Mouse (Mus musculus) midbrain, embryonic 11.5 days (tissue): Measurements from ENCODE around the gene Tsc22d2. TPM values are rescaled to one million over a fixed set of nuclear protein-coding genes. Genes with fewer than 3 reads are reported as not detected.

Experiments
- ATAC-seq: fragments of 200-750 bp; cut with Nextera tagmentation; 2 replicates; pipeline ENCODE4 v1.8.0; 2017; ENCODE audit warnings: moderate TSS enrichment, moderate library complexity; ENCODE audit not compliant: low FRiP score
- DNase-seq: peaks from one replicate; pipeline ENCODE4 v3.0.0; 2015; ENCODE audit warnings: low spot score; ENCODE audit errors: missing footprints
- H3K27ac ChIP-seq: fragments of 300-500 bp; sonication (generic); 2 replicates; pipeline ENCODE4 v1.5.1; 2014; ENCODE audit warnings: low read depth, low read length
- H3K27me3 ChIP-seq: fragments of 300-500 bp; sonication (generic); 2 replicates; pipeline ENCODE4 v1.6.1; 2014; ENCODE audit warnings: mild to moderate bottlenecking, low read length, moderate library complexity, mixed read lengths; ENCODE audit not compliant: control insufficient read depth, insufficient read depth
- H3K36me3 ChIP-seq: fragments of 300-500 bp; sonication (generic); 2 replicates; pipeline ENCODE4 v1.6.1; 2014; ENCODE audit warnings: mild to moderate bottlenecking, low read length, moderate library complexity, mixed read lengths; ENCODE audit not compliant: control insufficient read depth, insufficient read depth
- H3K4me1 ChIP-seq: fragments of 300-500 bp; sonication (generic); 2 replicates; pipeline ENCODE4 v1.6.1; 2014; ENCODE audit warnings: low read length; ENCODE audit not compliant: control insufficient read depth, insufficient read depth
- H3K4me2 ChIP-seq: fragments of 300-500 bp; sonication (generic); 2 replicates; pipeline ENCODE4 v1.6.1; 2014; ENCODE audit warnings: mild to moderate bottlenecking, moderate library complexity
- H3K4me3 ChIP-seq: fragments of 300-500 bp; sonication (generic); 2 replicates; pipeline ENCODE4 v1.5.1; 2014; ENCODE audit warnings: low read depth, low read length
- H3K9ac ChIP-seq: fragments of 300-500 bp; sonication (generic); 2 replicates; pipeline ENCODE4 v1.6.1; 2014; ENCODE audit warnings: low read length
- H3K9me3 ChIP-seq: fragments of 300-500 bp; sonication (generic); 2 replicates; pipeline ENCODE4 v1.6.1; 2016; ENCODE audit warnings: low read length; ENCODE audit not compliant: control insufficient read depth
- WGBS: fragments of 180-500 bp; shearing (Covaris S2); extraction: QIAGEN DNeasy Blood & Tissue Kit; methylation state at CpG from one replicate; pipeline ENCODE4 v1.1.7; 2014; 5-methylcytosine and 5-hydroxymethylcytosine counted together
- polyA plus RNA-seq: library from polyadenylated mRNA; unstranded; fragments of >200 nt; fragmentation: Nextera tagmentation; extraction: Ambion mirVana; gene quantifications from 2 replicates; pipeline ENCODE4 v1.2.1, GENCODE M21; 2014

The Tsc22d2 gene
- polyA plus RNA-seq, 1 experiment from 2014 or later = 11.6 TPM

GRCm38 (mm10) chr3:58501961-58502360, 87.4 kb downstream of the Tsc22d2 start:
- Histone ChIP-seq H3K27ac (no peak overlapping the region), H3K36me3 (no peaks in the 10 kb centered on the region; the same call in 1 of the 2 replicates), H3K9me3 (no peaks in the 10 kb centered on the region), H3K4me2 (no peak overlapping the region), H3K27me3 (no peaks in the 10 kb centered on the region), H3K9ac (no peak overlapping the region), H3K4me1 (no peaks in the 10 kb centered on the region), H3K4me3 (no peak overlapping the region)
- no peak for ATAC-seq
- 69% methylated on average over 2 of the region's 2 CpGs for WGBS
- DNase-seq = no peak

GRCm38 (mm10) chr3:58503720-58504333, 89.3 kb downstream of the Tsc22d2 start:
- H3K4me3 ChIP-seq = no peak overlapping the region
- no peaks in the 10 kb centered on the region for H3K27me3 ChIP-seq
- DNase-seq = no peak
- H3K4me1 ChIP-seq = no peaks in the 10 kb centered on the region
- H3K36me3 ChIP-seq = no peaks in the 10 kb centered on the region; the same call in 1 of the 2 replicates
- H3K4me2 ChIP-seq = no peak overlapping the region
- H3K9me3 ChIP-seq = no peaks in the 10 kb centered on the region
- ATAC-seq = no peak
- H3K27ac ChIP-seq = no peak overlapping the region
- WGBS = 46% methylated on average over 3 of the region's 3 CpGs
- no peak overlapping the region for H3K9ac ChIP-seq

GRCm38 (mm10) chr3:58504676-58505075, 90.2 kb downstream of the Tsc22d2 start:
- ATAC-seq (no peak), DNase-seq (no peak)
- Histone ChIP-seq H3K9me3 (no peaks in the 10 kb centered on the region), H3K27me3 (no peaks in the 10 kb centered on the region), H3K4me3 (no peak overlapping the region), H3K9ac (no peak overlapping the region), H3K4me2 (no peak overlapping the region), H3K27ac (no peak overlapping the region), H3K36me3 (no peaks in the 10 kb centered on the region; the same call in 1 of the 2 replicates), H3K4me1 (no peaks in the 10 kb centered on the region)

- DNase-seq = no peak
- 90% methylated on average over 7 of the region's 7 CpGs for WGBS
- no peak overlapping the region for H3K4me2 ChIP-seq
These were observed 93.7 kb downstream of the Tsc22d2 start for GRCm38 (mm10) chr3:58508020-58508750.

GRCm38 (mm10) chr3:58511581-58511980, 97.1 kb downstream of the Tsc22d2 start:
- H3K27ac ChIP-seq = no peak overlapping the region
- no peak for ATAC-seq
- no peaks in the 10 kb centered on the region for H3K27me3 ChIP-seq
- no peaks in the 10 kb centered on the region for H3K4me1 ChIP-seq
- no peak overlapping the region for H3K4me3 ChIP-seq
- H3K36me3 ChIP-seq = no peaks in the 10 kb centered on the region
- DNase-seq = no peak
- no peaks in the 10 kb centered on the region for H3K9me3 ChIP-seq
- H3K4me2 ChIP-seq = no peak overlapping the region
- H3K9ac ChIP-seq = no peak overlapping the region

More at GRCm38 (mm10) chr3:58508020-58508750, 93.7 kb downstream of the Tsc22d2 start:
- H3K9ac ChIP-seq = no peak overlapping the region
- no peaks in the 10 kb centered on the region for H3K36me3 ChIP-seq
- no peaks in the 10 kb centered on the region for H3K27me3 ChIP-seq
- no peak overlapping the region for H3K4me3 ChIP-seq
- H3K27ac ChIP-seq = no peak overlapping the region
- H3K9me3 ChIP-seq = no peaks in the 10 kb centered on the region
- no peak for ATAC-seq
- no peaks in the 10 kb centered on the region for H3K4me1 ChIP-seq

GRCm38 (mm10) chr3:58512740-58513139, 98.2 kb downstream of the Tsc22d2 start:
- Histone ChIP-seq H3K4me3 (no peak overlapping the region), H3K9me3 (no peaks in the 10 kb centered on the region), H3K27ac (no peak overlapping the region), H3K27me3 (no peaks in the 10 kb centered on the region), H3K36me3 (no peaks in the 10 kb centered on the region), H3K4me2 (no peak overlapping the region), H3K4me1 (no peaks in the 10 kb centered on the region), H3K9ac (no peak overlapping the region)
- WGBS = 83% methylated on average over 3 of the region's 3 CpGs
- DNase-seq (no peak), ATAC-seq (no peak)

- no peak for DNase-seq
- H3K27me3 ChIP-seq = no peaks in the 10 kb centered on the region
- 82% methylated on average over 4 of the region's 4 CpGs for WGBS
- no peak overlapping the region for H3K4me3 ChIP-seq
- no peak overlapping the region for H3K27ac ChIP-seq
- no peaks in the 10 kb centered on the region for H3K4me1 ChIP-seq
- H3K36me3 ChIP-seq = no peaks in the 10 kb centered on the region
- no peak for ATAC-seq
- no peaks in the 10 kb centered on the region for H3K9me3 ChIP-seq
- H3K9ac ChIP-seq = no peak overlapping the region
- H3K4me2 ChIP-seq = no peak overlapping the region
These were observed 99.0 kb downstream of the Tsc22d2 start for GRCm38 (mm10) chr3:58513483-58513882.

- DNase-seq (no peak), ATAC-seq (no peak)
- Histone ChIP-seq H3K27me3 (no peaks in the 10 kb centered on the region), H3K9ac (no peak overlapping the region), H3K36me3 (no peaks in the 10 kb centered on the region), H3K27ac (no peak overlapping the region), H3K4me1 (no peaks in the 10 kb centered on the region), H3K4me3 (no peak overlapping the region), H3K4me2 (no peak overlapping the region), H3K9me3 (no peaks in the 10 kb centered on the region)
- 70% methylated on average over 1 of the region's 1 CpGs for WGBS
These were observed 101.6 kb downstream of the Tsc22d2 start for GRCm38 (mm10) chr3:58515947-58516601.
